Mouse (Mus musculus) forebrain, embryonic 14.5 days (tissue): ENCODE results near the gene Tdrkh. TPM values are rescaled to one million over a fixed set of nuclear protein-coding genes. Genes with fewer than 3 reads are reported as not detected.
A peak's percentile ranks its signal among the peaks of the same experiment; 100 is the strongest.

Experiments
- ATAC-seq: fragments of 200-750 bp; cut with Nextera tagmentation; 2 replicates; pipeline ENCODE4 v1.8.0; 2017; ENCODE audit warnings: mild to moderate bottlenecking, moderate library complexity
- DNase-seq: peaks from one replicate; pipeline ENCODE4 v3.0.0-alpha.2; 2015; ENCODE audit warnings: low spot score
- H3K27ac ChIP-seq: fragments of 300-500 bp; sonication (generic); 2 replicates; pipeline ENCODE4 v1.5.1; 2014; ENCODE audit warnings: low read depth, mild to moderate bottlenecking, control low read depth, low read length, moderate library complexity
- H3K27me3 ChIP-seq: fragments of 300-500 bp; sonication (generic); replicated peaks from 2 replicates; pipeline ENCODE4 v1.6.1; 2014; ENCODE audit warnings: low read length, control low read depth, mixed read lengths; ENCODE audit not compliant: control insufficient read depth, insufficient read depth
- H3K36me3 ChIP-seq: fragments of 300-500 bp; sonication (generic); 2 replicates; pipeline ENCODE4 v1.6.1; 2014; ENCODE audit warnings: low read length, control low read depth; ENCODE audit not compliant: control insufficient read depth, insufficient read depth
- H3K4me1 ChIP-seq: fragments of 300-500 bp; sonication (generic); 2 replicates; pipeline ENCODE4 v1.6.1; 2014; ENCODE audit warnings: antibody characterized with exemption, low read length, control low read depth; ENCODE audit not compliant: control insufficient read depth, insufficient read depth
- H3K4me2 ChIP-seq: fragments of 300-500 bp; sonication (generic); 2 replicates; pipeline ENCODE4 v1.6.1; 2014; ENCODE audit warnings: mild to moderate bottlenecking, control low read depth, low read length
- H3K4me3 ChIP-seq: fragments of 300-500 bp; sonication (generic); 2 replicates; pipeline ENCODE4 v1.5.1; 2014; ENCODE audit warnings: low read depth, low read length, control low read depth
- H3K9ac ChIP-seq: fragments of 300-500 bp; sonication (generic); 2 replicates; pipeline ENCODE4 v1.6.1; 2014; ENCODE audit warnings: mild to moderate bottlenecking, low read length, control low read depth, moderate library complexity
- H3K9me3 ChIP-seq: fragments of 300-500 bp; sonication (generic); replicated peaks from 2 replicates; pipeline ENCODE4 v1.6.1; 2016; ENCODE audit warnings: low read length, control low read depth, mixed read lengths; ENCODE audit not compliant: control insufficient read depth
- WGBS: fragments of 180-500 bp; shearing (Covaris S2); extraction: QIAGEN DNeasy Blood & Tissue Kit; methylation state at CpG from one replicate; pipeline ENCODE4 v1.1.7; 2014; 5-methylcytosine and 5-hydroxymethylcytosine counted together
- polyA plus RNA-seq: library from polyadenylated mRNA; unstranded; fragments of >200 nt; fragmentation: Nextera tagmentation; extraction: Ambion mirVana; gene quantifications from 2 replicates; pipeline ENCODE4 v1.2.1, GENCODE M21; 2014

The Tdrkh gene
- 59.8 and 61.9 TPM in 2 replicates for polyA plus RNA-seq

- DNase-seq (peak; percentile 99), ATAC-seq (peak; percentile 100)
- Histone ChIP-seq H3K4me3 (peak within 1 kb of the TSS; percentile 57), H3K36me3 (no peaks in the 10 kb centered on the region), H3K4me1 (0 out of 2 replicates have a peak, but pooled peaks cover 7% of the 10 kb centered on the region), H3K9ac (peak within 1 kb of the TSS; percentile 76), H3K27ac (peak within 1 kb of the TSS; percentile 67), H3K27me3 (no peaks in the 10 kb centered on the region), H3K4me2 (peak within 1 kb of the TSS; percentile 89), H3K9me3 (no peaks in the 10 kb centered on the region)
- WGBS: 7% methylated on average over 52 of the region's 52 CpGs
Observed at GRCm38 (mm10) chr3:94413031-94413679, at the start of gene Tdrkh. TSS of gene Tdrkh (plus strand) at chr3:94413273.

GRCm38 (mm10) chr3:94363291-94364153 is 49.6 kb upstream of the Tdrkh start:
- Histone ChIP-seq H3K36me3 (no peaks in the 10 kb centered on the region), H3K9me3 (no peaks in the 10 kb centered on the region), H3K4me2 (peak overlapping the region; percentile 85), H3K27ac (no peak overlapping the region), H3K4me3 (peak overlapping the region; percentile 53), H3K9ac (peak overlapping the region; percentile 86), H3K27me3 (peaks cover 11% of the 10 kb centered on the region; the same call in 1 of the 2 replicates), H3K4me1 (no peaks in the 10 kb centered on the region)
- WGBS: 7% methylated on average over 87 of the region's 97 CpGs
- peak; percentile 73 for ATAC-seq
- DNase-seq: peak; percentile 54

- no peaks in the 10 kb centered on the region for H3K9me3 ChIP-seq
- H3K9ac ChIP-seq: peak overlapping the region; percentile 86
- no peak for ATAC-seq
- 3% methylated on average over 23 of the region's 23 CpGs for WGBS
- H3K27ac ChIP-seq: no peak overlapping the region
- H3K36me3 ChIP-seq: no peaks in the 10 kb centered on the region
- no peaks in the 10 kb centered on the region for H3K4me1 ChIP-seq
- no peak for DNase-seq
- H3K4me3 ChIP-seq: peak overlapping the region; percentile 53
- H3K27me3 ChIP-seq: peaks cover 11% of the 10 kb centered on the region; the same call in 1 of the 2 replicates
- peak overlapping the region; percentile 85 for H3K4me2 ChIP-seq
Observed at GRCm38 (mm10) chr3:94364154-94364526, 48.9 kb upstream of the Tdrkh start.

- Histone ChIP-seq H3K4me1 (peaks cover 5% of the 10 kb centered on the region), H3K9ac (no peak overlapping the region), H3K4me3 (no peak overlapping the region), H3K9me3 (no peaks in the 10 kb centered on the region), H3K4me2 (no peak overlapping the region), H3K27me3 (peaks cover 11% of the 10 kb centered on the region; the same call in 1 of the 2 replicates), H3K36me3 (no peaks in the 10 kb centered on the region), H3K27ac (no peak overlapping the region)
- peak; percentile 90 for DNase-seq
- whole genome bisulfite sequencing: 22% methylated on average over 3 of the region's 3 CpGs
- peak; percentile 51 for ATAC-seq
Observed at GRCm38 (mm10) chr3:94366761-94367160, 46.3 kb upstream of the Tdrkh start.

- H3K4me2 ChIP-seq: no peak overlapping the region
- peaks cover 6% of the 10 kb centered on the region; the same call in 1 of the 2 replicates for H3K27me3 ChIP-seq
- H3K4me1 ChIP-seq: peaks cover 10% of the 10 kb centered on the region
- H3K27ac ChIP-seq: no peak overlapping the region
- 92% methylated on average over 6 of the region's 6 CpGs for WGBS
- no peak overlapping the region for H3K9ac ChIP-seq
- DNase-seq (no peak), ATAC-seq (no peak)
- no peaks in the 10 kb centered on the region for H3K9me3 ChIP-seq
- no peaks in the 10 kb centered on the region for H3K36me3 ChIP-seq
- H3K4me3 ChIP-seq: no peak overlapping the region
Observed at GRCm38 (mm10) chr3:94367511-94367910, 45.6 kb upstream of the Tdrkh start.

- H3K9me3 ChIP-seq: no peaks in the 10 kb centered on the region
- H3K4me2 ChIP-seq: no peak overlapping the region
- no peak overlapping the region for H3K27ac ChIP-seq
- H3K4me3 ChIP-seq: no peak overlapping the region
- WGBS: 75% methylated on average over 6 of the region's 6 CpGs
- H3K9ac ChIP-seq: no peak overlapping the region
- peaks cover 17% of the 10 kb centered on the region for H3K4me1 ChIP-seq
- DNase-seq: no peak
- no peak for ATAC-seq
- H3K27me3 ChIP-seq: no peaks in the 10 kb centered on the region
- H3K36me3 ChIP-seq: no peaks in the 10 kb centered on the region
Observed at GRCm38 (mm10) chr3:94368631-94369030, 44.4 kb upstream of the Tdrkh start.

- no peak for DNase-seq
- peaks cover 23% of the 10 kb centered on the region for H3K4me1 ChIP-seq
- no peak overlapping the region for H3K4me3 ChIP-seq
- H3K27ac ChIP-seq: no peak overlapping the region
- H3K9ac ChIP-seq: no peak overlapping the region
- ATAC-seq: no peak
- no peaks in the 10 kb centered on the region for H3K9me3 ChIP-seq
- H3K4me2 ChIP-seq: no peak overlapping the region
- no peaks in the 10 kb centered on the region for H3K27me3 ChIP-seq
- 69% methylated on average over 2 of the region's 2 CpGs for WGBS
- H3K36me3 ChIP-seq: no peaks in the 10 kb centered on the region
Observed at GRCm38 (mm10) chr3:94369709-94370108, 43.4 kb upstream of the Tdrkh start.

GRCm38 (mm10) chr3:94371637-94372036 is 41.4 kb upstream of the Tdrkh start:
- ATAC-seq (peak; percentile 58), DNase-seq (peak; percentile 82)
- Histone ChIP-seq H3K4me2 (peak overlapping the region; percentile 38), H3K4me1 (peaks cover 23% of the 10 kb centered on the region), H3K36me3 (no peaks in the 10 kb centered on the region), H3K27ac (peak overlapping the region; percentile 39; the same call in 1 of the 2 replicates), H3K27me3 (no peaks in the 10 kb centered on the region), H3K9ac (peak overlapping the region; percentile 29; the same call in 1 of the 2 replicates), H3K4me3 (no peak overlapping the region), H3K9me3 (no peaks in the 10 kb centered on the region)
- WGBS: 3% methylated on average over 11 of the region's 11 CpGs
